Mouse (Mus musculus) neural tube, embryonic 13.5 days (tissue): ENCODE measurements around the gene Pex14. TPM values are rescaled to one million over a fixed set of nuclear protein-coding genes. Genes with fewer than 3 reads are reported as not detected.

Source experiments
- ATAC-seq: fragments of 200-750 bp; cut with Nextera tagmentation; 2 replicates; pipeline ENCODE4 v1.8.0; 2017; ENCODE audit warnings: low read depth, mild to moderate bottlenecking, moderate TSS enrichment, moderate library complexity
- H3K27ac ChIP-seq: fragments of 300-500 bp; sonication (generic); replicated peaks from 2 replicates; pipeline ENCODE4 v1.5.1; 2015; ENCODE audit warnings: moderate library complexity, mild to moderate bottlenecking, inconsistent platforms
- H3K27me3 ChIP-seq: fragments of 300-500 bp; sonication (generic); 2 replicates; pipeline ENCODE4 v1.6.1; 2015; ENCODE audit warnings: mild to moderate bottlenecking, inconsistent platforms
- H3K36me3 ChIP-seq: fragments of 300-500 bp; sonication (generic); 2 replicates; pipeline ENCODE4 v1.6.1; 2015; ENCODE audit warnings: mild to moderate bottlenecking, inconsistent platforms
- H3K4me1 ChIP-seq: fragments of 300-500 bp; sonication (generic); replicated peaks from 2 replicates; pipeline ENCODE4 v1.6.1; 2015; ENCODE audit warnings: inconsistent platforms
- H3K4me2 ChIP-seq: fragments of 300-500 bp; sonication (generic); 2 replicates; pipeline ENCODE4 v1.6.1; 2015; ENCODE audit warnings: inconsistent platforms, mild to moderate bottlenecking, moderate library complexity
- H3K4me3 ChIP-seq: fragments of 300-500 bp; sonication (generic); 2 replicates; pipeline ENCODE4 v1.5.1; 2015; ENCODE audit warnings: mild to moderate bottlenecking, inconsistent platforms
- H3K9ac ChIP-seq: fragments of 300-500 bp; sonication (generic); 2 replicates; pipeline ENCODE4 v1.6.1; 2015; ENCODE audit warnings: moderate library complexity, mild to moderate bottlenecking, inconsistent platforms
- H3K9me3 ChIP-seq: fragments of 300-500 bp; sonication (generic); 2 replicates; pipeline ENCODE4 v1.6.1; 2016; ENCODE audit warnings: inconsistent platforms
- WGBS: fragments of 180-500 bp; shearing (Covaris S2); methylation state at CpG from one replicate; pipeline ENCODE4 v1.1.7; 2015; 5-methylcytosine and 5-hydroxymethylcytosine counted together
- polyA plus RNA-seq: library from polyadenylated mRNA; unstranded; fragments of >200 nt; fragmentation: Nextera tagmentation; extraction: Ambion mirVana; gene quantifications from 2 replicates; pipeline ENCODE4 v1.2.1, GENCODE M21; 2015

The Pex14 gene
- polyA plus RNA-seq, 1 experiment from 2014 or later: 50.5 TPM

DNA sequence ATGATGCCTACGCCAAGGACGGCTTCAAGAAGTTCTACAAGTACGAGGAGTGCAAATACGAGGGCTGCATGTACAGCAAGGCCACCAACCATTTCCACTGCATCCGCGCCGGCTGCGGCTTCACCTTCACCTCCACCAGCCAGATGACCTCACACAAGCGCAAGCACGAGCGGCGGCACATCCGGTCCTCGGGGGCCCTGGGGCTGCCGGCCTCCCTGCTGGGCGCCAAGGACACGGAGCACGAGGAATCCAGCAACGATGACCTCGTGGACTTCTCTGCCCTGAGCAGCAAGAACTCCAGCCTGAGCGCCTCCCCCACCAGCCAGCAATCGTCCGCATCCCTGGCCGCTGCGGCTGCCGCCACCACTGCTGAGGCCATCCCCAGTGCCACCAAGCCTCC, 161.1 kb downstream of the Pex14 start:
- H3K36me3 ChIP-seq: peaks cover 18% of the 10 kb centered on the region
- no peak overlapping the region for H3K4me2 ChIP-seq
- H3K9ac ChIP-seq: no peak overlapping the region
- WGBS: 84% methylated on average over 26 of the region's 26 CpGs
- H3K9me3 ChIP-seq: no peaks in the 10 kb centered on the region
- H3K4me3 ChIP-seq: no peak overlapping the region
- H3K27me3 ChIP-seq: peaks cover 58% of the 10 kb centered on the region
- peaks cover 61% of the 10 kb centered on the region for H3K4me1 ChIP-seq
- ATAC-seq: no peak
- no peak overlapping the region for H3K27ac ChIP-seq

GRCm38 (mm10) chr4:148936727-148937126, 162.9 kb downstream of the Pex14 start:
- no peak overlapping the region for H3K4me3 ChIP-seq
- H3K4me2 ChIP-seq: no peak overlapping the region
- no peak for ATAC-seq
- no peak overlapping the region for H3K27ac ChIP-seq
- peaks cover 18% of the 10 kb centered on the region for H3K36me3 ChIP-seq
- H3K4me1 ChIP-seq: peaks cover 70% of the 10 kb centered on the region
- H3K9ac ChIP-seq: no peak overlapping the region
- H3K9me3 ChIP-seq: no peaks in the 10 kb centered on the region
- peaks cover 59% of the 10 kb centered on the region for H3K27me3 ChIP-seq
- WGBS: 88% methylated on average over 12 of the region's 12 CpGs

DNA sequence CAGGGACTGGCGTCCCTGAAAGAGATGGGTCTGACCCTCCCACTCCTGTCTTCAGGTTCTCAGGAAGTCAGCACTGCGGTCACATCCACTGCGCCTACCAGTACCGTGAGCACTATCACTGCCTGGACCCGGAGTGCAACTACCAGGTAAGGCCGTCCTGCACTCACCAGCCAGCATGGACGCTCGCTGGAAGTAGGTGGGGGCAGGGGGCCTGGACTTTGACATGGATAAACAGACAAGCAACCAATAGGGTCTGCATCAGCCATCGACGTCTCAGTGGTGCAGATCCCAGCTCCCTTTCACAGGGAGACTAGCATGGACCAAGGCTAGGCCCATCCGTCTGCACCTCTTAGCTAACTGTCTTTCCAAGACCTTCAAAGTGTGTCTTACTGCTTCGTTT, 163.6 kb downstream of the Pex14 start:
- Histone ChIP-seq H3K4me1 (peaks cover 69% of the 10 kb centered on the region), H3K36me3 (peaks cover 18% of the 10 kb centered on the region), H3K9ac (no peak overlapping the region), H3K27me3 (peaks cover 64% of the 10 kb centered on the region), H3K4me3 (no peak overlapping the region), H3K27ac (no peak overlapping the region), H3K9me3 (no peaks in the 10 kb centered on the region), H3K4me2 (no peak overlapping the region)
- ATAC-seq: no peak
- 90% methylated on average over 12 of the region's 12 CpGs for WGBS

- peaks cover 69% of the 10 kb centered on the region for H3K4me1 ChIP-seq
- no peaks in the 10 kb centered on the region for H3K9me3 ChIP-seq
- ATAC-seq: peak; percentile 32; the same call in 1 of the 2 replicates
- H3K27ac ChIP-seq: peak overlapping the region; percentile 57
- H3K9ac ChIP-seq: no peak overlapping the region
- peaks cover 65% of the 10 kb centered on the region for H3K27me3 ChIP-seq
- peaks cover 18% of the 10 kb centered on the region for H3K36me3 ChIP-seq
- no peak overlapping the region for H3K4me2 ChIP-seq
- WGBS: 26% methylated on average over 13 of the region's 13 CpGs
- no peak overlapping the region for H3K4me3 ChIP-seq
Observed at GRCm38 (mm10) chr4:148935211-148935610, 164.5 kb downstream of the Pex14 start.

DNA sequence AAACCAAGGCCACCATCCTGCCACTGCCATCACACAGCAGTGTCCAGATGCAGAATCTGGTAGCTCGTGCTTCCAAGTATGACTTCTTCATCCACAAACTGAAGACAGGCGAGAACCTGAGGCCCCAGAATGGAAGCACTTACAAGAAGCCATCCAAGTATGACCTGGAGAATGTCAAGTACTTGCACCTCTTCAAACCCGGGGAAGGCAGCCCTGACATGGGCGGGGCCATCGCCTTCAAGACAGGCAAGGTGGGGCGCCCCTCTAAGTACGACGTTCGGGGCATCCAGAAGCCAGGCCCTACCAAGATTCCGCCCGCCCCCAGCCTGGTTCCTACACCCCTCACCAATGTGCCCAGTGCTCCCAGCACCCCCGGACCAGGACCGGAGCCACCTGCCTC, 166.6 kb downstream of the Pex14 start:
- H3K36me3 ChIP-seq: peaks cover 11% of the 10 kb centered on the region
- H3K4me1 ChIP-seq: peaks cover 77% of the 10 kb centered on the region
- H3K9ac ChIP-seq: no peak overlapping the region
- peaks cover 56% of the 10 kb centered on the region for H3K27me3 ChIP-seq
- H3K9me3 ChIP-seq: no peaks in the 10 kb centered on the region
- no peak overlapping the region for H3K4me3 ChIP-seq
- no peak for ATAC-seq
- no peak overlapping the region for H3K27ac ChIP-seq
- no peak overlapping the region for H3K4me2 ChIP-seq
- 92% methylated on average over 13 of the region's 13 CpGs for WGBS

DNA sequence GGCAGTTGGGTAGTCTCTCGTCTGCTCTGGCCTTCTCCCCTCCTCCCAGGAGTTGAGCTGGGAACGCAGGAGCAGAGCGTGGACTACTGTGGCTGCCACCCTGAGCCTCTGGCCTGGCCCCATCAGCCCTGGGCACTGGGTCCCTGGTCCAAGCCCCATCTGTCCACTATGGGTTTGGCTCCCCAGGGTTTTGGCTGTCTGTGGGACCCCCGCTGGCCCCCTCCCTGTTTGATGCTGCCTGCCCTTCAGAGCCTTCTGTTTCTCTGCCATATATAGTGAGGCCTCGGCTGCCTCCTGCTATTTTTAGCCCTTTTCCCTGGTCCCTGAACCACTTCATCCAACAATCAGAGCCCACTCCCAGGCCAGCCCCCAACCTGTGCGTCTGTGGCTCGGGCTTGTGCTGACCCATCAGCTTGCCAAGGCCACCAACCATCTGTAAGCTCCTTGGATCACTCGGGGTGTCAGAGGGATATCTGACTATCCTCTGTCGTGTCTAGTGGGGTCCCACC, 168.9 kb downstream of the Pex14 start:
- Histone ChIP-seq H3K36me3 (no peaks in the 10 kb centered on the region), H3K9ac (peak overlapping the region; percentile 38; the same call in 1 of the 2 replicates), H3K4me1 (peaks cover 93% of the 10 kb centered on the region), H3K9me3 (no peaks in the 10 kb centered on the region), H3K27ac (peak overlapping the region; percentile 80), H3K4me2 (no peak overlapping the region), H3K27me3 (peaks cover 46% of the 10 kb centered on the region), H3K4me3 (no peak overlapping the region)
- 61% methylated on average over 9 of the region's 9 CpGs for WGBS
- ATAC-seq: no peak

DNA sequence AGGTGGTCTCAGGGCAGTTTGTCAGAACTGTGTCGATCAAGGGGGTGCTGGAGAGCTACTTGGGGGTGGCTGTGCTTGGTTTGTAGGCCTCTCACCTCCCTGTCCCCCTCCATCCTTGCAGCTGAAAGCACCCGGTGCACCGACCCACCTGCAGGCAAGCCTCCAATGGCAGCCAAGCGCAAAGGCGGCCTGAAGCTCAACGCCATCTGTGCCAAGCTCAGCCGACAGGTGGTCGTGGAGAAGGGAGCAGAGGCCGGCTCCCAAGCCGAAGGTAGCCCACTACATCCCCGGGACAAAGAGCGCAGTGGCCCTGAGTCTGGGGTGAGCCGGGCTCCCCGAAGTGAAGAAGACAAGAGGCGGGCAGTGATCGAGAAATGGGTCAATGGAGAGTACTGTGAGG, 170.8 kb downstream of the Pex14 start:
- no peaks in the 10 kb centered on the region for H3K9me3 ChIP-seq
- H3K9ac ChIP-seq: no peak overlapping the region
- peaks cover 59% of the 10 kb centered on the region for H3K27me3 ChIP-seq
- ATAC-seq: no peak
- H3K36me3 ChIP-seq: no peaks in the 10 kb centered on the region
- WGBS: 85% methylated on average over 16 of the region's 16 CpGs
- H3K27ac ChIP-seq: peak overlapping the region; percentile 80
- H3K4me2 ChIP-seq: no peak overlapping the region
- peaks cover 93% of the 10 kb centered on the region for H3K4me1 ChIP-seq
- no peak overlapping the region for H3K4me3 ChIP-seq

DNA sequence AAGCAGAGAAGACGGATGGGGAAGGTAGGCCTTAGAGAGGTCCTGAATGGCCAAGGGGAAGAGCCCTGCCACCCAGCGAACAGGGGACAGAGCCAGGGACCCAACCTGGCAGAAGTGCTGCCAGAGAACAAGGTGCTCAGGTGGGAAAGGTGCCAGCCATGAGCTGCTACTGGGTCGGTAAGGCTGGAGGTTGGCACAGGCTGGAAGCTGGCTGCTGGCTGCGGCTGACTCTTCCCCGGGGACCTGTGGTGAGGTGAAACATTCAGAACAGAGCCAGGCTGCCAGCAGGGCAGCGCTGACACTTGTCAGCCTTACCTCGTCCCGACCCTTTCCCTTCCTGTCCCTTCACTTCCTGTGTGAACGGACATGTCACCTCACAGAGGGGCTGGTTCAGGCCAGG, 171.4 kb downstream of the Pex14 start:
- H3K4me2 ChIP-seq: no peak overlapping the region
- no peak for ATAC-seq
- peaks cover 59% of the 10 kb centered on the region for H3K27me3 ChIP-seq
- WGBS: 64% methylated on average over 9 of the region's 9 CpGs
- peak overlapping the region; percentile 13 for H3K27ac ChIP-seq
- H3K4me1 ChIP-seq: peaks cover 94% of the 10 kb centered on the region
- no peaks in the 10 kb centered on the region for H3K36me3 ChIP-seq
- no peak overlapping the region for H3K4me3 ChIP-seq
- no peaks in the 10 kb centered on the region for H3K9me3 ChIP-seq
- H3K9ac ChIP-seq: peak overlapping the region; percentile 45; the same call in 1 of the 2 replicates

DNA sequence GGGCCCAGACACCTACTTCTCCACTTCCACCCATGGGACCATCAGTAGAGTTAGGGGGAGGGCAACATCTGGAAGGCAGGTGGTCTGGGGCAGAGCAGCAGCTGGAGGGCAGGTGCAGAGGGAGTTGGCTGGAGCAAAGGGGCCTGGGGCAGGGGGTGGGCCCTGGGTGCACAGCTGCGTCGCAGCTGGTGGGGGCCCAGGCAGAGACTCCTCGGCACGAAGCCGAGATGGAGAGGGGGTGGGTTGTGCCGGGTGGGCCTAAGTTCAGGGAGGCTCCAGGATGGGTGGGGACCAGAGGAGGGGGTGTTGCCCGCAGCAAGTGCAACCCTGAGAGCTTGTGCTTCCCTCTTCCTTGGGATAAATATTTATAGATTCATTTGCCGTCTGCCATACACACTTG, 173.2 kb downstream of the Pex14 start:
- Histone ChIP-seq H3K27me3 (peaks cover 63% of the 10 kb centered on the region), H3K36me3 (no peaks in the 10 kb centered on the region), H3K4me3 (no peak overlapping the region), H3K4me2 (no peak overlapping the region), H3K27ac (peak overlapping the region; percentile 87), H3K4me1 (peaks cover 99% of the 10 kb centered on the region), H3K9ac (0 out of 2 replicates have a peak overlapping the region, but pooled peaks have one; percentile 26), H3K9me3 (no peaks in the 10 kb centered on the region)
- no peak for ATAC-seq
- 13% methylated on average over 8 of the region's 8 CpGs for WGBS

DNA sequence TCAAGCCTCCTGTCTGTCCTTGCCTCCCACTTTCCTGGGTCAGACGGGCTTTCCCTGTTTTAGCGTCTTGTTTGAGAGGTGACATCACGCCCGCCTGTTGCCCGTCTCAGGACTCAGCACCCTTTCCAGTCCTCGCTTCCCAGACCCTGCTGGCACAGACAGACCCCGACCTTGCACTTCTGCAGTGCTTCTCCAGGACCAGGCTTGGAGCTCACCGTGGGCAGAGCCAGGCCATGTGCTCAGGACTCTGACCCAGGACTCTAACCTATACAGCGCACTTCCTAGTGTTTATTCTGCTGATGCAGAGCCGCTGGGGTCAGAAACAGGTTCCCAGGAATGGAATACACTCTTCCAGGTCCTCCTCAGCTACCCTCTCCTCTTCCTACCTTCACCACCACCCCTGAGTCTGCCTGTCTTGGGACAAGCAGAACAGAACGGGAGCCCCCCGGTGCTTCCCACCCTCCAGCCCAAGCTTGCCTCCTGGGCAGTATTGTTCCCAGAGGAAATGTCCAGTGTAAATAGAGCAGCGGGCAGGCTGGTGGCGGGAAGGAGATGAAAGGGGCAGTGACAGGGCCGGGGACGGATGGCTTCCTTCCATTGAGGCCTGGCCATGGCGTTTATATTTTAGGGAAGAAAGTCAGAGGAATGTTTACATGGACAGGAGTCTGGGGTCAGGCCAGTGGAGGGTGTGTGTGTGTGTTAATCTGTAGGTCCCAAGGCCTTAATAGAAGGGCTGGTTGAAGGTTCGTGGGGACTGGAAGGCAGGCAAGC, 173.9 kb downstream of the Pex14 start:
- no peak overlapping the region for H3K4me3 ChIP-seq
- no peak for ATAC-seq
- WGBS: 35% methylated on average over 18 of the region's 18 CpGs
- H3K27ac ChIP-seq: peak overlapping the region; percentile 87
- H3K36me3 ChIP-seq: no peaks in the 10 kb centered on the region
- H3K4me2 ChIP-seq: no peak overlapping the region
- H3K9ac ChIP-seq: no peak overlapping the region
- H3K27me3 ChIP-seq: peaks cover 65% of the 10 kb centered on the region
- no peaks in the 10 kb centered on the region for H3K9me3 ChIP-seq
- H3K4me1 ChIP-seq: peaks cover 99% of the 10 kb centered on the region

- H3K27me3 ChIP-seq: peaks cover 80% of the 10 kb centered on the region
- no peaks in the 10 kb centered on the region for H3K36me3 ChIP-seq
- H3K4me3 ChIP-seq: no peak overlapping the region
- peak overlapping the region; percentile 87 for H3K27ac ChIP-seq
- 60% methylated on average over 8 of the region's 8 CpGs for WGBS
- peak overlapping the region; percentile 41 for H3K9ac ChIP-seq
- H3K9me3 ChIP-seq: no peaks in the 10 kb centered on the region
- ATAC-seq: no peak
- no peak overlapping the region for H3K4me2 ChIP-seq
- peaks cover 100% of the 10 kb centered on the region for H3K4me1 ChIP-seq
Observed at GRCm38 (mm10) chr4:148923976-148924375, 175.7 kb downstream of the Pex14 start.

GRCm38 (mm10) chr4:148923414-148923813, 176.3 kb downstream of the Pex14 start:
- 36% methylated on average over 9 of the region's 9 CpGs for WGBS
- Histone ChIP-seq H3K4me3 (no peak overlapping the region), H3K9ac (no peak overlapping the region; the same call in 1 of the 2 replicates), H3K4me1 (peaks cover 100% of the 10 kb centered on the region), H3K9me3 (no peaks in the 10 kb centered on the region), H3K27me3 (peaks cover 81% of the 10 kb centered on the region), H3K27ac (peak overlapping the region; percentile 87), H3K36me3 (no peaks in the 10 kb centered on the region), H3K4me2 (no peak overlapping the region)
- ATAC-seq: no peak
